Mouse (Mus musculus) testis, adult 2 months (tissue): ENCODE results near the gene Porcn.

Source experiments
- CTCF ChIP-seq: fragments of 200-500 bp; IDR thresholded peaks from 2 replicates; pipeline ENCODE4 v1.5.1; 2012; ENCODE audit warnings: low read depth, mild to moderate bottlenecking, inconsistent platforms, low read length, moderate library complexity; ENCODE audit not compliant: control insufficient read depth, insufficient read depth, insufficient replicate concordance
- POLR2A ChIP-seq: fragments of 200-500 bp; IDR thresholded peaks from 2 replicates; pipeline ENCODE4 v1.6.1; 2012; ENCODE audit warnings: low read depth, mild to moderate bottlenecking, inconsistent platforms, low read length, moderate library complexity; ENCODE audit not compliant: control insufficient read depth

DNA sequence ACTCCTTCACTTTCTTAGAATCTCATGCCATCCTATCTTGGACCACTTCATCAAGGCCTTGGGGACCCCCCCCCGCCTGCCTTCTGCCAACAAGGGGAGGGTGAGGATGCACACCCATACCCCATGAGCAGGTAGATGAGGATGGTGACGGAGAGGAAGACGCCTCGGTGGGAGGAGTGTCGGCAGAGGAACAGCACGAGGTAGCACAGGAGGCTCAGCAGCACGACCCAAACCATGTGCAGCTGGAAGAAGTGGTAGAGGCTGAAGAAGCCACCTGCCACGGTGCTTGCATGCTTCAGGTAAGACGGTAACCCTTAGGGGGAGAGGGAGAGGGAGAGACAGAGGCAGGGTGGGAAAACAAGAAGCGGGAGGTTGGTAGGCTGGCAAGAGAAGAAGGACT, 2.2 kb downstream of the Porcn start:
- TF ChIP-seq POLR2A (no peak), CTCF (no peak)
